Mouse (Mus musculus) layer of hippocampus, postnatal 25 days (tissue): ENCODE measurements around the gene Elane. TPM values are rescaled to one million over a fixed set of nuclear protein-coding genes. Genes with fewer than 3 reads are reported as not detected.

Experiments
- DNase-seq, 2 experiments: peaks; one replicate each; pipeline ENCODE4 v3.0.0; 2022; ENCODE audit warnings: mixed read lengths in 2 of 2, low spot score in 1 of 2; ENCODE audit errors: extremely low spot score in 1 of 2
- microRNA-seq, 2 experiments: library from miRNA; unstranded; fragments of <30 nt; microRNA quantifications; one replicate each; pipeline ENCODE4 v1.2.0; 2021
- total RNA-seq, 2 experiments: library from RNA; stranded (reverse); gene quantifications; 2 replicates each; pipeline ENCODE4 v1.2.3; 2021

Elane gene
- total RNA-seq, 2 experiments from 2014 or later = not detected

DNA sequence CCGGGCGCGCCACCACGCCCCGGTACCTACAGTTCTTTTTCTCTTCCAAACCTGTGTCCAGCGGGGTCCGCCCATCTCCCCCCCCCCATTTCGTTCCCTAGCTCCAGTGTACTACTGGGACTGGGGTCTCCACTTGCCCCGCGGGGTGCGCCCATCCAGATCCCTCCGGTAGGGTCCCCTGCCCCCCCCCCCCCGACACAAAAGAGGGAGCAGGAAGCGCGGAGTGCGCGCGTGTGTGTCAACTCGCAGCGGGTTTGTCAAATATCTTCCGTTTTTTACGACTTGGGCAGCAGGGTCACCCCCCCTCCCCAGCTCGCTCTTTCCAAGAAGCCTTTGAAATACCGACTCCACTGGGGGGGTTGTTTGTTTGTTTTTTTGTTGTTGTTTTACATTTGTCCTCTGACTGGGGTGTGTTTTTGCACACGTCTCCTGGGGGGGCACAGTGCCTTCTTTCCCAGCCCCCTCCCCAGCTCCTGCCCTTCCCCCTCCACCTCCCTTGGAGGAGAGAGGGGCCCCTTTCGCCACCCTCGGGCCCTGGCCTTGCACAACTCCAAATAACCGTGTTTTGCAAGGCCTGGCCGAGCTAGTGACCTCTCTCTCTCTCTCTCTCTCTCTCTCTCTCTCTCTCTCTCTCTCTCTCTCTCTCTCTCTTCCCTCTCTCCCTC, 42.1 kb downstream of the Elane start:
- no peak for DNase-seq

DNA sequence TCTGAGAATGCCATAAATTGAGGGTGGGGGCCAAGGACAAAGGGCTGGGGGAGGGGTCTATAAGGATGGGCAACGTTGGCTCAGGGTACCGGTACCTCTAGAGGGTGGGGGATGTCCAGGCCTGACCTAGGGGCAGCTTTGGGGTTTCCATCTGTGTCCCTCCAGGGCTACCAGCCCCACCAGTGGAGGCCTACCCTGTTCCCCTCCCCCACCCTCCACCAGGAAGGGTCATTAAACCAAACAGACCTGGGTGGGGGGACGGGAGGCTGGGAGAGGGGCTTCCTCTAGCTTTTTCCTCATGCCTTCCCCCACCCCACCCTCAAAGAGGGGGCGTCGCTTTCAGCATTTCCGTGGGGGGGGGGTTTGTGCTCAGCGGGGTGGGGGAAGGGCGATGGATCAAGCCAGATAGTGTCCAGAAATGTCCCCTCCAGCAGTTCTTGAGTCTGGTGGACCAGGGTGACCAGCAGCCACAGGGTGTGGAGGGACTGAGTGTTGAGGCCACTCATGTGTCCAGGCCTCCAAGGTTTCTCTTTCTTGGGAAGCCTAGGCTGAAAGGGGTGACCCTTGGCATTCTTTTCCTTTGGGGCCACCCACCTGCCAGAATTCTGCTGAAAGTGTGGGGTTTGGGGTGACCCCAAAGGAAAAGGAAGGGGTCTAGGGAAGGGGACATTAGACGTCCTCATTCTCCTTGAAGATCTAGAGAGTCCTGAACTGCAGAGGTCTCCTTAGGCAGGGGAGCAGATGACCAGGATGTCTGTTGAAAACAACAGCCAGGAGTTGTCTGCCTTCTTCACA, 43.1 kb downstream of the Elane start:
- no peak for DNase-seq

DNA sequence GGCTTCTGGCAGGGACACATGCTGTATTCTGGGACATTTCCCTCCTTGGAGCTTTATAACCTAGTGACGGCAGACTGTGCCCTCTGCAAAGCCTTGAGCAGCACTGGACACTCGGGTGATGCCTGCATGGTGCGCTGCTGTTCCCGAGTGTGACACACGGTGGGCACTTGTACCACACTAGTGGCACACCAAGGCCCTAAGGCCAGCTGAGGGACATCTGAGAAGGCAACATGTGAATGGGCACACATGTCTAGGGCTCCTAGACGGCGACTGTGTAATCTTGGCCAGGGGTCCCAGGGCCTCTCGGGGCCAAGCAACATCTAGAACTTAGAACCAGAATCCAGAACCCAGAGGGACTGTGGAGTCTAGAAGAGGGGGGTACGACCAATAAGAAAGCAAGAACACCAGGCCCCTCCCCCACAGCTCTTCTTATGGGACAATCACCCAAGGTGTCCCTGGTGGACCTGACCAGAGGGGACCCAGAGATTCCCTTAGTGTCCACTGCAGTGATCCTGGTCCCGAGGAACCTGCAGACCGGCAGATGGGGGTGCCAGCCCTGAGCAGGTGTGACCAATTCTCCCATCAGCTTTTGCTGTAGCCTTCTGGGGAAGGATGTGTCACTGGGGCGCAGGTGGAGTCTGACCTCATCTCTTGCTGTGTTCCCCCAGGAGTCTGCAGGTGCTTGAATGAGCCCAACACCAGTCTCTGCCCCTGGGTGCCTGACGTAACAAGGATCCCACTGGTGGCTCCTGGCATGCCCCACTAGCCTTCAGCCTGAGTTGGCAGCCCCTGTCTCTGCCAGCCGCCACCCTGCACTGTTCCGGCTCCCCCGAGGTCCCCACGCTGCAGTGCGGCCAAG, 44.1 kb downstream of the Elane start:
- DNase-seq = no peak

DNA sequence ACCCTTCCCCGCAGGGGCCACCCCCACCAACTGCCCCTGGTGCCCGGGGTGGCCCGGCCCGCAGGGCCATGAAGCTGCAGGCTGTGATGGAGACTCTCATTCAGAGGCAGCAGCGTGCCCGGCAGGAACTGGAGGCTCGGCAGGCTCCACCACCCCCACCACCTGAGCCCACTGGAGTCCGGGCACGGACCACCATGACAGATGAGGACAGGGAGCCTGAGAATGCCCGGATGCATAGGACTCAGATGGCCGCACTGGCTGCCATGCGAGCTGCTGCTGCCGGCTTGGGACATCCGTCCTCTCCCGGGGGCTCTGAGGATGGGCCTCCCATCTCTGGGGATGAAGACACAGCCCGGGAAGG, 44.8 kb downstream of the Elane start:
- DNase-seq = no peak

DNA sequence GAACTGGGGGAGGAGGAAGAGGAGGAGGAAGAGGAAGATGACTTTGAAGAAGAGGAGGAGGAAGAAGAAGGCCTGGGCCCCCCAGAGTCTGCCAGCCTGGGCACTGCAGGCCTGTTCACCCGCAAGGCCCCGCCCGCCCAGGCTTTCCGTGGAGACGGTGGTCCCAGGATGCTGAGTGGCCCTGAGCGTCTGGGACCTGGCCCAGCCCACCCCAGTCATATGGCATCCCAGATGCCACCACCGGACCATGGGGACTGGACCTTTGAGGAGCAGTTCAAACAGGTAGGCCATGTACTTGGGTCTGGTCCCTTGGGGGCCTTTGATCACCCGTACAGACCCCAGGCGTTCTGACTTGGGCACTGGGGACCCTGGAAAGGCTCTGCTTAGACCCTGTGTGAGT, 45.8 kb downstream of the Elane start:
- no peak for DNase-seq

DNA sequence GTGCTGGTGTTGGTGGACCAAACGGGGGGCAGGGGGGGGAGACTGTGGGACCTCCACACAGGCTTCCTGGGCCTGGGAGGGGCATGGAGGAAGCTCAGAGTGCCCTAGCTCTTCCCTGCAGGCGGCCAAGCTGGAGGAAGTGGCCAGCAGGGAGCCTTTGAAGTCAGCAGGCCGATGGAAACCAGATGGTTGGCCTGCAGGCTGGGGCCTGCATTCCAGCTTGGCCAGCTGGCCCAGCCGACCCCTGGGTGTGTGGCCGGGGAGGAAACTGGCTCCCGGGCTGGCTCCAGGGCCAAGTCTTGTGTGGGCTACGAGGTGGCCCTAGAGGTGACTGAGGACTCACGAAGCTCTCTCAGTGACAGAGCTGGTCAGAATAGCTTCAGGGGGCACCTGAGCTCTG, 46.7 kb downstream of the Elane start:
- DNase-seq = no peak

DNA sequence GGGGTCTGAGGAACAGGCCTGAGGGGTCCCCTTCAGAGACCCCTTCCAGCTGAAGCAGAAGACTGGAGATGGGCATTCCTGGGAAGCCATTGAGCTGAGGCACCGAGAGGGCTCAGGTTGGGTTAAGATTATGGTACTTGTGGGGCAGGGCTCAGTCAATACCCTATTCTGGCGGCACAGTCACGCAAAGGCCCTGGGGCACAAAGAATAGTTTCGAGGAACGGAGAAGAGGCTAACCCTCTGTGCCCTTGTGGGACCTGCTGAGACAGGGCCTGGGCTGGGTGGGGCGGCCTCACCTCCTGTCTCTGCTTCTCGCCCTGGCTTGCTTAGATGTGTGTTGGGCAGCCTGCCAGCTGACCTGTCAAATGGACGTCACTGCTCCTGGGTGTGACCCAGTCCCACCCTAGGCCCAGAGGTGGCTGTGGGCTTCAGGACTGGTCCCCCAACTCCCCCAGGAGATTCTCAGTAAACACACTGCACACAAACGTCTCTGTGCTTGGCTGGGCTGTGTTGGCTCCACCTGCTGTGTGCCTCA, 47.2 kb downstream of the Elane start:
- DNase-seq = no peak

DNA sequence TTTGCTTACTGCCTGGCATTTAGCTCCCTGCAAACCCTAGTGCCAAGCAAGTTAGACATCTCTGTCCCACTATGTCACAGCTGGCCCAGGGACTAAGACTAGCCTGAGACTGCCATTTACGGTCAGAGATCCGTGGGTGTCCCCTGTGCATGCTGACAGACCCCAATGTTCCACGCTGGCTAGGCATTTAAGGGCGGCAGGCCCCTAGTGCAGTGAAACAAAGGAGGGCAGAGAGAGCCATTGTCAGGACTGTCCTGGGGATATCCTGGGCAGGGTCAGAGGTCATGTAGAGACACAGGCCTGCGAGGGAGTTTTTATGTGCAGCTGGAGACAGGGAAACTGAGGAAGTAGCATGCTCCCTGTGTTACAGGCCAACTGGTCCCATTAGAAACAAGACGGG, 47.8 kb downstream of the Elane start:
- DNase-seq = no peak

DNA sequence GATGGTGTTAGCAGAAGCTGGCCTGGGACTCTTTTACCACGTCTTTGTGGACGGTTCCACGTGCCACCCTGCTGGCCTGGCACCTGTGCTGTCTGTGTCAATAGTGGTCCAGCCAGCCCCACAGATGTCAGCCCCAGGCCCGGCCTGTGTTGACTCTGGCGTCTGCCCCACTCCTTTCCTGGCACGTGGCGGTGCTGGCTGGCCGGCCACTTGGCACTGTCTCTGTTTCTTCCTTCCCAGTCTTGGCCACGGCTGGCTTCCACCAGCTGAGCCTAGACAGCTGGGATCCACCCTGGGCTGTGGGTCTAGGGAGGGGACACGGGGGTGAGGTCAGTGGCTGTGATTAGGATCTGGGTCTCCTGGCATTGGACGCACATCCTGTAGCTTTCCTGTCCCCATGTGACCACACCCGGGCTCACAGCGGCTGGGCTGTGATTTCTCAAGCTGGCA, 48.2 kb downstream of the Elane start:
- peak in 1 of 2 experiments; percentile 51 for DNase-seq

DNA sequence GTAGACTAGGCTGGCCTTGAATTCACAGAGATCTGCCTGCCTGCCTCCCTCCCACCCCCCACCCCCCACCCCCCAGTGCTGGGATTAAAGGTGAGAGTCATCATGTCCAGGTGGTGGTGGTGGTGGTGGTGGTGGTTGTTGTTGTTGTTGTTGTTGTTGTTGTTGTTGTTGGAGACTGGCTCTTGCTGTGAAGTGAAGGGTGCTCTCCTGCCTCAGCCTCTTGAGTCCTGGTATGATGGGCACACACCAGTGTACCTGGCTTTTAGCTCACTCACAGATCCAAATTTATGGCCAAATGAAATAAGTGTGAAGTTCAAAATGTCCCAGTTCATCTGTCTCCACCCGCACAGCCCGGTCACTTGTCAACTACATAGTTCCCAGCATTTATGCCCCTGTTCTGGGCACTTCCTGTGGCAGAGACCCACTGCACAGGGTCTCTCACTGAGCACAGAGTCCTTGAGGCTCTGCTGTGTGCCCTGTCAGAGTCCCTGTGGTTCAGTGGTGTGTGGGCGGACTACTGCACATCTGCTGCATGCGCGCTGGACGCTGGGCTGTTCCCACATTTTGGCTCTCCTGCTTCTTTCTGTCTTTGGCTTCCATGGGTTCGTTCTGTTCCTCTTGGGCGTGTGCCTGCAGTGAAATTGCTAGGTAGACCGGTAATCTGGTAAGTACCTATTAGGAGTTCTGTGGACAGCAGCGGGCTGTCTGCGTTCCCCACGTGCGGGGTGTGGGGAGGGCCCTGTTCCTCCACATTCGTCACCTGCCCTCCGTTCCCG, 48.9 kb downstream of the Elane start:
- no peak for DNase-seq

DNA sequence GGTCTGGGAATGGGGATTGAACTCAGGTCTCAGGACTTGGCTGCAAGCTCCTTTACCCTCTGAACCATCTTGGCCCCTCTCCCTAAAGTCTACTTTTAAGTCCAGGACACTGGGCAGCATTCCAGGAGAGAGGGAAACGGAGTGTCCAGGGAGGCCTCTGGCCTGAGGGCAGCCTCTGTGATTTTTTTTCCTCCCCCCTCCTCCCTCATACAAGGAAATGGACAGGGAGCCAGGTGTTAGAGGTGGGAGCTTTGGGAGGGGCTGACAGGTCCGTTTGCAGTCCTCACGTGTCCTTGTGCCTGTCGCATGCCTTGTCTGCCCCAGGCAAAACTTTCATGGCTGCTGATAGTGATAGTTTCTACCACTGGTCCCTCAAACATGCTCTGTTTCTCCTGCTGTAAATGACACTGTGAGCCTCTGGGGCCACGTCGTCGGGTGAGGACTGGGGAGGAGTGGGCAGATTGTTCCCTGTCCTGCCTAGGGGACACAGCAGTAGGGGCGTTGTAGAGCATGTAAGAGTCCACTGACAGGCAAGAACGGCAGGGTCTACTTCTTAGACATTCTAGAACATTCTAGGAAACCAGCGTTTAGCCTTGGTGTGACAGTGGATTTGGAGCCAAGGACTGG, 50.4 kb downstream of the Elane start:
- no peak for DNase-seq

DNA sequence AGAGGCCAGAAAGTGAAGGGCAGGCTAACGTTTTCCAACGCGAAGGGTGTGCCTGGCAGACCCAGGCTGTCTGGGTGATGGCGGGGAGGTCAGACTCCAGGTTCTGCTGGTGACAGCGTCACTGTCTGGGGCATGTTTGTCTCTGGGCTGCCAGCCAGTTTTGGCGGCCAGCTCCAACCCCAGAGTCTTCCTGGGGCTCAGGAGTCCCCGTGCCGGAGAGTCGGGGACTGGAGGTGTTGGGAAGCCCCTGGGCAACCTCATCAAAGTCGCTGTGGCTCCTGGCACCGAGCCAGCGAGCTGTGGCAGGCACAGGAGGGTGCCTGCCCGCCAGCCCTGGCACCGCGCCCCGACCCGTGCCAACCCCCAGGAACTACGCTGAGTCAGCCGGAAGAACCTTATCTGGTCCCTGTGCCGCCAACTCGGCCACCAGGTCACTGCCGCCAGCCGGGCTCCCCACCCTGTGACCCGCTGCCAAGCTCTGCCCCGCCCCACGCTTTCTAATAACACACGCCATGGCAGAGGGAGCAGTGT, 50.9 kb downstream of the Elane start:
- no peak for DNase-seq

Small RNA genes lying within 50 kb of the gene (microRNA-seq; reads per million reads assigned to microRNA genes)
- 0 to 0.55 reads per million in 2 experiments for gene Mir6910

Other genes with a start within 250 kb of the Elane start
- gene Shc2, start 248.3 kb upstream of the Elane start, total RNA-seq = 10 to 100 TPM; 39.2 to 48.2 TPM
- under 1 TPM in 1 of 2 experiments, not detected in 1; 0.22 TPM for gene Odf3l2, start 240.5 kb upstream of the Elane start, total RNA-seq
- gene Madcam1, start 221.7 kb upstream of the Elane start, total RNA-seq = not detected
- 10 to 100 TPM; 74.9 to 79.7 TPM for gene Tpgs1, start 216.9 kb upstream of the Elane start, total RNA-seq
- gene Cdc34, start 204.1 kb upstream of the Elane start, total RNA-seq = 10 to 100 TPM; 67.1 to 77.7 TPM
- gene Gzmm, start 197.2 kb upstream of the Elane start, total RNA-seq = 1 to 10 TPM; 2.4 to 3.1 TPM
- 100 to 1,000 TPM; 610 to 665 TPM for gene Bsg, start 181.8 kb upstream of the Elane start, total RNA-seq
- 100 to 1,000 TPM; 108 to 110 TPM for gene Hcn2, start 169.6 kb upstream of the Elane start, total RNA-seq
- gene Polrmt, start 139.7 kb upstream of the Elane start, total RNA-seq = 10 to 100 TPM; 39.2 to 44.6 TPM
- 1 to 10 TPM; 1.0 to 1.5 TPM for gene Fgf22, start 131.2 kb upstream of the Elane start, total RNA-seq
- gene Rnf126, start 119.3 kb upstream of the Elane start, total RNA-seq = 10 to 100 TPM; 82.7 to 92.9 TPM
- gene Fstl3, start 109.0 kb upstream of the Elane start, total RNA-seq = 1 to 10 TPM; 1.2 to 2.1 TPM
- under 1 TPM; 0.30 to 0.33 TPM for gene Prss57, start 95.3 kb upstream of the Elane start, total RNA-seq
- gene Palm, start 92.7 kb upstream of the Elane start, total RNA-seq = 100 to 1,000 TPM; 307 to 325 TPM
- gene Misp, start 65.3 kb upstream of the Elane start, total RNA-seq = under 1 TPM; 0.66 to 0.89 TPM
- 10 to 100 TPM; 44.0 to 66.0 TPM for gene Ptbp1, start 31.8 kb upstream of the Elane start, total RNA-seq
- 1 to 10 TPM; 1.1 to 1.4 TPM for gene Prtn3, start 11.8 kb upstream of the Elane start, total RNA-seq
- 10 to 100 TPM; 32.4 to 34.4 TPM for gene Plppr3, start 11.6 kb upstream of the Elane start, total RNA-seq
- not detected for gene Cfd, start 4.6 kb downstream of the Elane start, total RNA-seq
- gene Med16, start 22.7 kb downstream of the Elane start, total RNA-seq = 10 to 100 TPM; 55.5 to 56.2 TPM
- gene Gm26602, start 24.6 kb downstream of the Elane start, total RNA-seq = not detected
- gene Kiss1r, start 30.7 kb downstream of the Elane start, total RNA-seq = 1 to 10 TPM; 6.6 to 6.7 TPM
- 100 to 1,000 TPM; 428 to 450 TPM for gene R3hdm4, start 35.0 kb downstream of the Elane start, total RNA-seq
- gene Arid3a, start 40.8 kb downstream of the Elane start, total RNA-seq = 1 to 10 TPM; 4.6 to 6.9 TPM
- 10 to 100 TPM; 42.9 to 45.8 TPM for gene Wdr18, start 73.9 kb downstream of the Elane start, total RNA-seq
- under 1 TPM; 0.12 to 0.15 TPM for gene Grin3b, start 84.5 kb downstream of the Elane start, total RNA-seq
- gene Tmem259, start 98.1 kb downstream of the Elane start, total RNA-seq = 100 to 1,000 TPM; 125 to 131 TPM
- gene Cnn2, start 102.3 kb downstream of the Elane start, total RNA-seq = 1 to 10 TPM; 5.8 to 6.0 TPM
- gene Abca7, start 110.2 kb downstream of the Elane start, total RNA-seq = 10 to 100 TPM in 1 of 2 experiments, 1 to 10 TPM in 1; 9.6 to 10.2 TPM
- gene Arhgap45, start 130.4 kb downstream of the Elane start, total RNA-seq = 1 to 10 TPM; 3.3 to 4.3 TPM
- 10 to 100 TPM; 86.6 to 91.0 TPM for gene Polr2e, start 153.5 kb downstream of the Elane start, total RNA-seq
- gene Gpx4, start 160.9 kb downstream of the Elane start, total RNA-seq = 100 to 1,000 TPM; 486 to 515 TPM
- 10 to 100 TPM; 14.5 to 22.0 TPM for gene Sbno2, start 219.3 kb downstream of the Elane start, total RNA-seq
- 10 to 100 TPM; 89.1 to 94.3 TPM for gene Stk11, start 229.6 kb downstream of the Elane start, total RNA-seq